Mouse (Mus musculus): ENCODE measurements around the gene Gja5.
A peak's percentile ranks its signal among the peaks of the same experiment; 100 is the strongest.
"Not testable (repeated sequence)": the region's sequence is repeated elsewhere in the genome, so short reads cannot be mapped to it uniquely, and the experiment has no call there.

The Gja5 gene

GRCm38 (mm10) chr3:97044188-97044587 lies 139.7 kb downstream of the Gja5 start:
- no peak for DNase-seq

- DNase-seq, result no peak
Observed at GRCm38 (mm10) chr3:97047757-97048156, 143.3 kb downstream of the Gja5 start.

GRCm38 (mm10) chr3:97048360-97048759 lies 143.9 kb downstream of the Gja5 start:
- DNase-seq, result no peak

- DNase-seq, result no peak
Observed at GRCm38 (mm10) chr3:97051264-97051744, 146.8 kb downstream of the Gja5 start.

- DNase-seq, result no peak
Observed at GRCm38 (mm10) chr3:97052069-97052799, 147.7 kb downstream of the Gja5 start.

GRCm38 (mm10) chr3:97058704-97059103 lies 154.2 kb downstream of the Gja5 start:
- DNase-seq, result no peak

- DNase-seq, result no peak
Observed at GRCm38 (mm10) chr3:97060119-97060518, 155.6 kb downstream of the Gja5 start.

- peak; percentile 98 for DNase-seq
Observed at GRCm38 (mm10) chr3:97062814-97063213, 158.3 kb downstream of the Gja5 start.

- DNase-seq, result peak; percentile 93
Observed at GRCm38 (mm10) chr3:97064046-97064445, 159.6 kb downstream of the Gja5 start.

- not testable (repeated sequence) for DNase-seq
Observed at GRCm38 (mm10) chr3:97069589-97069988, 165.1 kb downstream of the Gja5 start.

- not testable (repeated sequence) for DNase-seq
Observed at GRCm38 (mm10) chr3:97071916-97072315, 167.4 kb downstream of the Gja5 start.

- not testable (repeated sequence) for DNase-seq
Observed at GRCm38 (mm10) chr3:97072361-97072760, 167.9 kb downstream of the Gja5 start.

GRCm38 (mm10) chr3:97075744-97076350 lies 171.4 kb downstream of the Gja5 start:
- DNase-seq, result peak; percentile 85

- DNase-seq, result peak; percentile 92
Observed at GRCm38 (mm10) chr3:97076412-97076811, 171.9 kb downstream of the Gja5 start.

GRCm38 (mm10) chr3:97078436-97078835 lies 173.9 kb downstream of the Gja5 start:
- DNase-seq, result no peak

- DNase-seq, result no peak
Observed at GRCm38 (mm10) chr3:97082156-97082555, 177.7 kb downstream of the Gja5 start.

GRCm38 (mm10) chr3:97087326-97087725 lies 182.8 kb downstream of the Gja5 start:
- peak; percentile 45 for DNase-seq

GRCm38 (mm10) chr3:97088291-97088690 lies 183.8 kb downstream of the Gja5 start:
- peak; percentile 77 for DNase-seq

GRCm38 (mm10) chr3:97091971-97092370 lies 187.5 kb downstream of the Gja5 start:
- peak; percentile 39 for DNase-seq

GRCm38 (mm10) chr3:97096664-97097063 lies 192.2 kb downstream of the Gja5 start:
- DNase-seq, result peak; percentile 43

- peak; percentile 90 for DNase-seq
Observed at GRCm38 (mm10) chr3:97100784-97101641, 196.5 kb downstream of the Gja5 start.

GRCm38 (mm10) chr3:97103946-97104345 lies 199.5 kb downstream of the Gja5 start:
- peak; percentile 72 for DNase-seq

- DNase-seq, result peak; percentile 61
Observed at GRCm38 (mm10) chr3:97104696-97105430, 200.4 kb downstream of the Gja5 start.
